Mouse (Mus musculus) gastrocnemius, adult 2 months (tissue): ENCODE data around the gene Lman2l. TPM values are rescaled to one million over a fixed set of nuclear protein-coding genes. Genes with fewer than 3 reads are reported as not detected.

Source experiments
- DNase-seq: peaks from one replicate; pipeline ENCODE4 v3.0.0; 2022
- H3K27ac ChIP-seq: fragments of 200-600 bp; 2 replicates; pipeline ENCODE4 v1.8.1; 2022; ENCODE audit warnings: mild to moderate bottlenecking
- H3K4me3 ChIP-seq: fragments of 200-600 bp; 2 replicates; pipeline ENCODE4 v1.8.1; 2022; ENCODE audit warnings: mild to moderate bottlenecking, moderate library complexity
- CTCF ChIP-seq: fragments of 200-600 bp; IDR thresholded peaks from 2 replicates; pipeline ENCODE4 v1.8.1; 2022; ENCODE audit warnings: antibody characterized with exemption, mild to moderate bottlenecking, moderate library complexity
- intact Hi-C: fragments of 180-260 bp; cut with DNase I; formaldehyde crosslinking; loops from one replicate; pipeline ENCODE4 v1.15.1; 2025
- total RNA-seq, 2 experiments: library from RNA; stranded (reverse); gene quantifications; 2 replicates each; pipeline ENCODE4 v1.2.3; 2021

Gene Lman2l
- total RNA-seq, 2 experiments from 2014 or later, result 16.4 to 26.7 TPM

DNA sequence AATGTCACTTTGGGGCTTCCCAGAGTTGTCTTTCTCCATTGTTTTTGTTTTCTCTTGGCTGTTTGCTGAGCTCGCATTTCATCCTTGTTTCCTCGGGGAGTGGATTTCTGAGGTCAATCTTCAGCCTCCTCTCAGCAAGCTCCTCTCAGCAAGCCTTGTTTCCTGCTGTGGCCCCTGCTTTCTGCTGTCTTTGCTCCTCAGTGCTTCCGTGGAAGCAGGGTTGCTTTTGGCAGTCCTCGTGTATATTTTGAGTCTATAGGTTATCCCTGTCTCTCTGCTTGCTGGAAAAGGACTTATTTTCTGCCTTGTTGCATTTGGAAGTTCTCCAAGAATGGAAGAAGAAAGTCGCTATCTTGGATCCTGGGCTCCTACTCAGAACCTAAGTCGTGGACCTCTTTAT is 48.0 kb downstream of the Lman2l start:
- intact Hi-C loops, result no loop called here
- Histone ChIP-seq H3K27ac (no peak overlapping the region), H3K4me3 (no peak overlapping the region)
- no peak for TF ChIP-seq CTCF
- DNase-seq, result no peak

DNA sequence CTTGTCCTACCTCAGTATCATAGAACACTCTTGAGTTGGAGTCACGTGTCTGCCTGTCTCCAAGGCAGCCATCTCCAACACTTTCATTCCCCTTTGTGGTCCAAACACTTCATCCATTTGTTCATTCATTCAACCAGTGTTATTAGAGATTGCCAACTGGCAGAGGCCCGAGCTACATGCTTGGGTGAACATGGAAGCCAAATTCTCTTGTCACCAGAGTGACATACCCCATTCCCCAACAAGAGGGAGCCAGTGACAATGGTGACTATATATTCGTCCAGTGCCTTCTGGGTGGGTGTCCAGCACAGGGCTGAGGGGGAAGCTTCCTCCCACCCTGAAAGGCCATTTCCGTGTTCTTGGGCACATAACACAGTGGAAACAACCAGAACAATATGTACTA is 65.5 kb downstream of the Lman2l start:
- intact Hi-C loops, result no loop called here
- H3K4me3 ChIP-seq, result no peak overlapping the region
- no peak overlapping the region for H3K27ac ChIP-seq
- TF ChIP-seq CTCF, result no peak
- no peak for DNase-seq

- no peak overlapping the region for H3K27ac ChIP-seq
- intact Hi-C loops, result no loop called here
- no peak for DNase-seq
- no peak overlapping the region for H3K4me3 ChIP-seq
- no peak for TF ChIP-seq CTCF
Observed at GRCm38 (mm10) chr1:36378880-36379279, 66.2 kb downstream of the Lman2l start.

GRCm38 (mm10) chr1:36371934-36372845 is 72.9 kb downstream of the Lman2l start, which contains the start of gene Fer1l5:
Fer1l5 (plus strand) TSS chr1:36372291.
- Histone ChIP-seq H3K27ac (no peak within 1 kb of the TSS), H3K4me3 (no peak within 1 kb of the TSS)
- no peak for DNase-seq
- intact Hi-C loops, result no loop called here
- TF ChIP-seq CTCF, result no peak

DNA sequence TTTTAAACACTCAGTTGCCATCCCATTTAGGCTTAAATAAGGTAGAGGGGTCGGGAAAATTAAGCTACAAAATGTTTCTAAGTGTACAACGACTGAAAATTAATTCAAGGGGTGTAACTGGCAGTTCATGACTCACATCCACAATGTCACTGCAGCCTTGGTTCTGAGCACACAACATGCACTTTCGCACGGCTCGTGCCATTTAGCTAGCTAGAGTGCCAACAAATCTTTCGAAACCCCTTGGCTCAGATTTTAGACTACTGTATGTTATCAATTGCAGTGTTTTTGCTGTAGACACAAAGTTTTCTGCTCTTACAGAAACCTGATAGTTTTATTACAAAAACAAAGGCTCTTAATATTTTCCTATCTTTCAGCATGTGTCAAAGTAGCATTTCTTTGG is 74.2 kb downstream of the Lman2l start:
- intact Hi-C loops, result no loop called here
- Histone ChIP-seq H3K4me3 (no peak overlapping the region), H3K27ac (no peak overlapping the region)
- no peak for TF ChIP-seq CTCF
- DNase-seq, result no peak

Other genes starting within 250 kb of the Lman2l start
- gene Uggt1, start 200.6 kb downstream of the Lman2l start, total RNA-seq, result 10 to 100 TPM; 27.6 to 29.1 TPM
- under 1 TPM; 0.41 to 0.59 TPM for gene Neurl3, start 170.6 kb downstream of the Lman2l start, total RNA-seq
- 10 to 100 TPM in 1 of 2 experiments, 1 to 10 TPM in 1; 7.0 to 18.6 TPM for gene Arid5a, start 137.5 kb downstream of the Lman2l start, total RNA-seq
- 10 to 100 TPM; 37.7 to 39.6 TPM for gene Kansl3, start 76.1 kb downstream of the Lman2l start, total RNA-seq
- gene Fer1l5, start 73.0 kb downstream of the Lman2l start, total RNA-seq, result not detected
- 10 to 100 TPM in 1 of 2 experiments, 1 to 10 TPM in 1; 4.1 to 11.0 TPM for gene Cnnm4, start 26.3 kb upstream of the Lman2l start, total RNA-seq
- 10 to 100 TPM in 1 of 2 experiments, 1 to 10 TPM in 1; 9.7 to 12.0 TPM for gene Cnnm3, start 66.6 kb upstream of the Lman2l start, total RNA-seq
- gene Ankrd23, start 91.6 kb upstream of the Lman2l start, total RNA-seq, result 1,000 to 10,000 TPM; 1,971 to 4,216 TPM
- 1,000 to 10,000 TPM in 1 of 2 experiments, 100 to 1,000 TPM in 1; 819 to 1,877 TPM for gene Gm42417, start 94.2 kb upstream of the Lman2l start, total RNA-seq
- gene Ankrd39, start 102.2 kb upstream of the Lman2l start, total RNA-seq, result 1 to 10 TPM; 7.2 to 9.3 TPM
- gene Sema4c, start 113.1 kb upstream of the Lman2l start, total RNA-seq, result 10 to 100 TPM in 1 of 2 experiments, 1 to 10 TPM in 1; 6.8 to 10.0 TPM
- gene Fam178b, start 237.9 kb upstream of the Lman2l start, total RNA-seq, result under 1 TPM in 1 of 2 experiments, not detected in 1; 0.48 TPM
- gene Cox5b, start 246.2 kb upstream of the Lman2l start, total RNA-seq, result 1,000 to 10,000 TPM; 1,153 to 1,545 TPM